Mouse (Mus musculus) erythroblast, adult 5-6 weeks (primary cell): Measurements from ENCODE around the gene Mrpl11. TPM values are rescaled to one million over a fixed set of nuclear protein-coding genes. Genes with fewer than 3 reads are reported as not detected.
"Not testable (repeated sequence)": the region's sequence is repeated elsewhere in the genome, so short reads cannot be mapped to it uniquely, and the experiment has no call there.

Experiments
- ATAC-seq: replicated peaks from 2 replicates; pipeline ENCODE4 v1.8.0; 2016; ENCODE audit warnings: moderate number of reproducible peaks, mild to moderate bottlenecking, moderate TSS enrichment, inconsistent platforms; ENCODE audit not compliant: poor library complexity, low FRiP score, severe bottlenecking
- total RNA-seq, 2 experiments: library from RNA; stranded (forward) in 1 of 2; stranded (reverse) in 1 of 2; fragments of 150-400 nt in 1 of 2; fragments of 200-764, 138-1000 nt in 1 of 2; gene quantifications; 2 replicates each; pipeline versions ENCODE4 v1.2.3 to v1.2.4; 2015 to 2017; ENCODE audit warnings: low replicate concordance in 2 of 2

Mrpl11 gene
- total RNA-seq (2015; ENCODE audit: low replicate concordance): 3.7 and 4.4 TPM in 2 replicates
- 1.8 and 7.8 TPM in 2 replicates for total RNA-seq (2017; ENCODE audit: low replicate concordance)

- peak; percentile 97 for ATAC-seq
Measured at GRCm38 (mm10) chr19:4961928-4962601, at the start of gene Mrpl11. TSS of gene Mrpl11 (plus strand) at chr19:4962147.

DNA sequence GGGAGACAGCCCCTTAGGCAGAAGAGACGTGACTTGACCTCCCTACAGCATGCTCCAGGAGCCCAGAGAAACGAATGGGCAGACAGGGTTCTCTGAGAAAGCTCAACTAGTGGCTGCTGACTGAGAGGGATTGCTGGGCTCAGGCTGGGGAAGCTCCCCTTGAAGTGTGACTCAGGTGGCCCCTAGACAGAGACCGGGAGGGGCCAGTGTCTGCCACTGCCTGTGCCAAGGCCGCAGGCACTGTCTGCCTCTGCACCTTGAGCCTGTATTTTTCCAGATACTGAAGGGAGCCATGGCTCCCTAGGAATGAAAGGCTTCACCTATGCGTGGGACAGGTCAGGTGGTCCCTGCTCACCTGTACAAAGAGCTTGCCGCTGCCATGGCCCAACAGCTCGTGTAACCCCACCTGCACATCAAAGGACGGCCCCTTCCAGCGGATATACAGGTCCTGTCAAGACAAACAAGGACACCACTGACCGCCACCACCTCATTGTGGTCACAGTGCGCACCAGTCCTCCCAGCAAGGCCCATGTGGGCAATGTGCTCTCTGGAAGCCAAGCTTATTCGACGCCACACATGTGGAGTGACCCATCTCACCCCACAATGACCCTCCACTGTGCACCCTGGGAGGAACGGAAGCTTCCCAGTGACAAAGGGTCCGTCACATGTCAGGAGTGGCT, 45.9 kb upstream of the Mrpl11 start:
- no peak for ATAC-seq

DNA sequence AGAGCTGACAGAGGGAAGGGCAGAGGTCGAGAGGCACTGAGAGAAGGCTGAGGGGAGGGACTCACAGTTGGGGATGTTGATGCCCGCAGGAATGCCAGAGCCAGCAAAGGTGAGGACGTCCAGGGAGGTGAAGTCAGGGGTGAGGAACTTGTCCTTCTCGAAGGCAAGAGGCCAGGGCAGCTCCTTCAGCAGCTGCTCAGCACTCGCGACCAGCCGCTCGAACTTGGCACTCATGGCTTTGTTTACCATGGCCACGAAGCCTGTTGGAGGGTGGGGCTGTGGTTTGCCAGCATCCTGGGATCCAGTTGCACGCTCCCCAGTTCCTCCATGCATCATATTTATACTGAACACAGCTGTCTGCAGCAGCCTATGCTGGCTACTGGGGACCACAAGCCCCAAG, 45.1 kb upstream of the Mrpl11 start:
- no peak for ATAC-seq

- ATAC-seq: no peak
Measured at GRCm38 (mm10) chr19:4919652-4920051, 42.3 kb upstream of the Mrpl11 start.

DNA sequence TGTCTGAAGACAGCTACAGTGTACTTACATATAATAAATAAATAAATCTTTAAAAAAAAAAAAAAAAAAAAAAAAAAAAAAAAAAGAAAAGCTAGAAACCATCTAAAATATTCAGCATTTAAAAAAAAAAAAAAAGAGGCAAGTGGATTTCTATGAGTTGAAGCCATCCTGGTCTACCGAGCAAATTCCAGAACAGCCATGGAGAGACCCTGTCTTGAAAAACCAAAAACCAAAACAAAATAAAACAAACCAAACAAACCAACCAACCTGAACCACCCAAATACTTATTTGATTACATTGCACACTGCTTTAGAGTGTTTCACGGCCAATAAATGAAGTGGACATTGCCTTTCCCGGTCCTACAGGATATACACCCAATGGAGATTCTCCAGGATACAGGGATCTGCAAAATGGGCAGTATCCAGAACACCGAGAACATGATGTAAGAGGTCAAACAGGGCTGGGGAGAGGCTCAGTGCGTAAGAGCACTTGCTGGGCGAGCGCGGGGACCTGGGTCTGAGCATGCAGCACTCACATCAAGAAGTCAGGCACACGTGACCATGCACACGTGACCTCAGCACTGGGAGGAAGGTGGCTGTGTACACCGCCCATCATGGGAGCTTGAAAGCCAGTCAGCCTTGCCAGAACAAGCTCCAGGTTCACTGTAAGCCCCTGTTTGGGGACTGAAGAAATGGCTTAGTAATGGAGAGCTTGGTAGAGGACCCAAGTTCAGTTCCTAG, 36.7 kb upstream of the Mrpl11 start:
- no peak for ATAC-seq

DNA sequence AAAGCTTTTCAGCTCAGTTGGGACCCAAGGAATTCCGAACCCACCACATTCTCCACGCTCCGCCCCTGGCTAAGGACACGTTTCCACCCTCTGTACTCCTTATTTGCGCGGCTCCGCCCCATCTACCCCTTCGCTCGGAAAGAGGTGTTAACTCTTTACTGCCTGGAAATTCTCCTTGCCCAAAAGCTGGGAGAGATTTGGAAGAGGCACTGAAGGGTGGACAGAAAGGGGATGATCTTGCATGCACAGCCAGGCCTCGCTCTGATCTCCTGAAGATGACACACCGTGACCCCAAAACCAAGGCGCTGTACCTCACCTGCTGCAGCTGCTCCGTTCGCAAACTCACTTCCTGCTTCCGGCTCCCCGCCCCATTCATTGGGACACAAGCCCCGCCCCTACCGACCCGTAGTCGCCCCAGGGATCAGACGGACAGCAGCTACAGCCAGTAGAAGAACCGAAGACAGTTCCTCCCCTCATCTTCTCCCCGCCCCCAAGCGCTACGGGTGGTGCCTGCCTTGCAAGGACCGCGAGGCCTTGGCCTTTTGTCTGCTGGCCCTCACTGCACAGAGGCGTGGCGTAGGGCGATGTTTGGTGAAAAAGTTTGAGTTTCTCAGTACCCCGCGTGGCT, 33.9 kb upstream of the Mrpl11 start, which contains the start of gene Dpp3:
Dpp3 (minus strand) TSS at position 384 of the 628 bp plus-strand sequence.
- peak; percentile 98 for ATAC-seq

- ATAC-seq: no peak
Measured at GRCm38 (mm10) chr19:4928781-4929180, 33.2 kb upstream of the Mrpl11 start.

DNA sequence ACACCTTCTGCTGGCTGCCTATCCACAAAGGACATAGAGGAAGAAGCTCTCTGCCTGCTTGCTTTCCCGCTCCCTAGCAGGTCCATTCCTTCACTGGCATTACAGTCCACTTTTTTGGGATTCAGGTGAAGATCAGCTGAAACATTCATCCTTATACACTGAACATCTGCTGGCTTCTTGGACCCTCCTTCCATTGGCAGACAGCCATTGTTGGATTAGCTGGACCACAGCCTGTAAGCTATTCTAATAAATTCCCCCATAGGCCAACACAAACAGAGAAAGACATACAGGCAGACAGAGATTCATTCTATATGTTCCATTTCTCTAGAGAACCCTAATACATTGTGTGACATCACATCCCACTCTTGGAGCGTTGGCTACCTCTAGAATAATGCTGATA, 25.1 kb upstream of the Mrpl11 start:
- no peak for ATAC-seq

- ATAC-seq: no peak
Measured at GRCm38 (mm10) chr19:4937444-4938310, 24.3 kb upstream of the Mrpl11 start.

DNA sequence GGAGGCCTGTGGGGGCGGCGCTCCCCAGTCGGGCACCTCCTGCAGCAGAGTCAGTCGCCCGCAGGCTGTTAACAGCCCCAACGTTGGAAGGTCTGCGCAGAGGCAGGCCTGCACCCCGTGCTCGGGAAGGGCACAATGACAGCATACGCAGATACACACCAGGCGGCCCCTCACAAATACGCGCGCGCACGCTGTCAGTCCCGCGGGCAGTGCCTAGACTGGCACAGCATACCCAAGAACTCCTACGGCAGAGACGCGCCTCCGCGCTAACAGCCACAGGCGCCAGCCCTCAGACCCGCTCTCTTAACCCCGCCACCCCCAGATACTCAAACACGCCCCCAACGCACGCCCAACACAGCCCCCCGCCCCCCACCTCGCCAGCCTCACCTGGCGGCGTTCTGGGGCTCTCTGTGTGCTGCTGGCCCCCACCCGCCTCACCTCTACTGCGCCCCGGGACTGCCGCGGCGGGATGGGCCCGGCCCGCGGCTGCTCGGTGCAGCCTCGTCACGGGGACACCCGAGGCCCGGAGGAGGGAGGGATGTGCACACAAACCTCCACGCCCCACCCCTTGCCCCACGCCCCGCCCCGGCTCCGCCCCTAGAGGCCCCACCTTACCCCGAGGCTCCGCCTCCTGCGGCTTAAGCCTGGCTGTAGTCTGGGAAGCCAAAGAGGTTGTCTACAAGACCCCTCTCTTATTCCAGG, 19.2 kb upstream of the Mrpl11 start, which contains the start of gene Peli3:
Peli3 (minus strand) TSS at position 577 of the 702 bp plus-strand sequence.
- peak; percentile 53 for ATAC-seq

DNA sequence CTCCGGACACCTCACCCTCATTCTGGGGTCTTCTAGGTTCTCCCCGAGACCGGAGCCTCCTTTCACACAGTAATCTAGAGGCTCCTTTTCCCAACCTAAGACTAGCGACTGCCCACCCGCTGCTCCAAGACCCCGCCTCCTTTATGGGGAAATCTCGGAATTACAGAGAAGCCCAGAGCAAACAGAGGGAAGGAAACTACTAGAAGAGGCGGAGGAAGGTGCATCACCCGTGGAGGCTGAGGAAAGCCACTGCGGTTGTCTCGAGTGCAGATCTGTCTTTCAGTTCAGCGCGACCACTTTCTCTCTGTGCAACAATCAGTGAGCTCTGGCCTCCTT, 18.7 kb upstream of the Mrpl11 start:
- 0 out of 2 replicates have a peak, but pooled peaks have one; percentile 9 for ATAC-seq

GRCm38 (mm10) chr19:4945540-4945939, 16.4 kb upstream of the Mrpl11 start:
- ATAC-seq: no peak

DNA sequence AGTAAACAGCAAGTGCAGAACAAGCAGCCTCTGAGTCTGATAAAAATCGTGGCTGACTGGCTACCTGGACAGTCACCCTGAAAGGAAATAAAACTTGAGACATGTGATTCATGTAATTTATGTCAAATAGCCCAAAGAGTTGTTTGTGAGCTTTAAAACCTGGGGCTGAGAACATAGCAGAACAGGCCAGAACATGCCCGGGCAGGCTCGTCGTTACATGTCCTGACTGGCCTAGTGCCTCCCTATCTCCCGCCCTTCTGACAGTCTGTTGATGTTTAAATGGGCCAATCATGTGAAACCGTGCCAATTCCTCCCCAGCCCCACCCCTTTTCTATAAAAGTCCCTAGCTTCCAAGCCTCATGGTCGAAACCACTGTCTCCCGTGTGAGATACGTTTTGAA, 13.3 kb upstream of the Mrpl11 start:
- not testable (repeated sequence) for ATAC-seq

GRCm38 (mm10) chr19:4968236-4968635, 6.3 kb downstream of the Mrpl11 start:
- ATAC-seq: peak; percentile 82; the same call in 1 of the 2 replicates

DNA sequence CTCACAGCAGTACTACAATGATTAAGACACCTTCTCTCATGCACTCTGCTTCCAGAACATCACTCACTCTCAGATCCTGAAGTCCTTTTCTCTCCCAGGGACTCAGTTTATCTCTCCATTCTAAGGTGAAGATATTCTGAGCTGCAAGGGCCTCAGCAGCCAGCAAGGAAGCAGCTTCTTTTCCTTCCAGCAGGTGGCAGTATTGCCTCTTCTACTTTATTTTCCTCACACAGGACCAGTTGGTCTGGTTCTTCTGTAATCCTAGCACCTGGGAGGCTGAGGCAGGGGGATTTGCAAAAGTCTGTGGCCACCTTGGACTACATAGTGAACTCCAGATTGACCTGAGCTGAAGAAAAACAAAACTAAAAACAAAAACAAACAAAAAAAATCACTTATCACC, 19.8 kb downstream of the Mrpl11 start:
- ATAC-seq: peak; percentile 67; the same call in 1 of the 2 replicates

GRCm38 (mm10) chr19:4989013-4989412, 27.1 kb downstream of the Mrpl11 start:
- ATAC-seq: peak; percentile 47; the same call in 1 of the 2 replicates

- ATAC-seq: no peak
Measured at GRCm38 (mm10) chr19:4989434-4990255, 27.7 kb downstream of the Mrpl11 start.

DNA sequence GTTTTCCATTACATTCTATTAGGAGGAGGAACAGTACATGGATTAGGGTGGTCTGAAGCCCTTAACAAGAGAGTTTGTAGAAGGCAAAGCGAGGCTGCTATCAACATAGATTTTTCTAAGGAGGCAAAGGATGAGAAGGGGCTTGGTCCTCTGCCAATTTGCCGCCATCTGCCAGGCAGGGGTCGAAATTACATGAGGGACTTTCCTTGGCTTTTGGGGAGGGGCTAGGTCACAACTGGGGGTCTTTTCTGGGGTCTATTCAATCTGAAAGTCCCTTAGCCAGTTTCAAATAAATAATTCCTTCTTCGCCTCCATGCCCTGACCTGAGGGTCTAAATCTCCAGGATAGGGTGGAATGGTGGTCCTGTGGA, 28.3 kb downstream of the Mrpl11 start, which contains the start of gene Npas4:
Npas4 (minus strand) TSS at position 61 of the 370 bp plus-strand sequence.
- ATAC-seq: no peak
